Mouse (Mus musculus) cortical plate, adult 2 months (tissue): Measurements from ENCODE around the gene Lamb3.

Experiments used
- CTCF ChIP-seq: fragments of 200-500 bp; IDR thresholded peaks from 2 replicates; pipeline ENCODE4 v1.5.1; 2011; ENCODE audit warnings: mild to moderate bottlenecking, control low read depth, low read length; ENCODE audit not compliant: insufficient read depth; ENCODE audit errors: extremely low read depth
- POLR2A ChIP-seq: fragments of 200-500 bp; IDR thresholded peaks from 2 replicates; pipeline ENCODE4 v1.6.1; 2011; ENCODE audit warnings: mild to moderate bottlenecking, low read length, control low read depth; ENCODE audit not compliant: insufficient read depth; ENCODE audit errors: extremely low read depth

- no peak for TF ChIP-seq CTCF
- no peak for TF ChIP-seq POLR2A
Measured at GRCm38 (mm10) chr1:193306832-193307231, 99.3 kb downstream of the Lamb3 start.
